Mouse (Mus musculus): Measurements from ENCODE around the gene Sec23b. TPM values are rescaled to one million over a fixed set of nuclear protein-coding genes. Genes with fewer than 3 reads are reported as not detected.
"Not testable (repeated sequence)": the region's sequence is repeated elsewhere in the genome, so short reads cannot be mapped to it uniquely, and the experiment has no call there.

Sec23b gene
- polyA plus RNA-seq, 1 experiment from 2014 or later = 78.7 TPM

- Histone ChIP-seq H3K27me3 (no peaks in the 10 kb centered on the region), H3K4me1 (peaks cover 2% of the 10 kb centered on the region; the same call in 1 of the 2 replicates), H3K36me3 (peaks cover 39% of the 10 kb centered on the region), H3K9ac (no peak overlapping the region), H3K4me3 (no peak overlapping the region), H3K4me2 (no peak overlapping the region), H3K9me3 (no peaks in the 10 kb centered on the region), H3K27ac (no peak overlapping the region)
- 79% methylated on average over 4 of the region's 4 CpGs for WGBS
- ATAC-seq (ENCODE audit: insufficient number of reproducible peaks, low FRiP score, low TSS enrichment, low read depth) = no peak
These were observed 8.5 kb upstream of the Sec23b start for GRCm38 (mm10) chr2:144547559-144547958.

GRCm38 (mm10) chr2:144550529-144550928 is 5.5 kb upstream of the Sec23b start, which contains the start of gene Rbbp9:
Rbbp9 (minus strand) TSS chr2:144550869.
- Histone ChIP-seq H3K27me3 (no peaks in the 10 kb centered on the region), H3K27ac (peak within 1 kb of the TSS; percentile 94), H3K4me2 (peak within 1 kb of the TSS; percentile 46), H3K4me3 (peak within 1 kb of the TSS; percentile 70), H3K36me3 (peaks cover 13% of the 10 kb centered on the region), H3K9me3 (no peaks in the 10 kb centered on the region), H3K9ac (peak within 1 kb of the TSS; percentile 70), H3K4me1 (peaks cover 5% of the 10 kb centered on the region)
- under 1% methylated on average over 17 of the region's 17 CpGs for WGBS
- peak; percentile 93 for ATAC-seq (ENCODE audit: insufficient number of reproducible peaks, low FRiP score, low TSS enrichment, low read depth)

GRCm38 (mm10) chr2:144553905-144554304 is 2.1 kb upstream of the Sec23b start:
- ATAC-seq (ENCODE audit: insufficient number of reproducible peaks, low FRiP score, low TSS enrichment, low read depth) = no peak
- 91% methylated on average over 3 of the region's 3 CpGs for WGBS

GRCm38 (mm10) chr2:144555286-144555819 is 676 bp upstream of the Sec23b start:
- peak overlapping the region; percentile 97 for H3K27ac ChIP-seq

More at GRCm38 (mm10) chr2:144553905-144554304, 2.1 kb upstream of the Sec23b start:
- Histone ChIP-seq H3K4me2 (no peak overlapping the region), H3K27me3 (no peaks in the 10 kb centered on the region), H3K9ac (no peak overlapping the region), H3K36me3 (peaks cover under 1% of the 10 kb centered on the region; the same call in 1 of the 2 replicates), H3K27ac (no peak overlapping the region), H3K9me3 (no peaks in the 10 kb centered on the region), H3K4me1 (peaks cover 17% of the 10 kb centered on the region), H3K4me3 (no peak overlapping the region)

GRCm38 (mm10) chr2:144588723-144589122 is 32.7 kb downstream of the Sec23b start:
- H3K4me2 ChIP-seq = no peak overlapping the region
- WGBS = 76% methylated on average over 4 of the region's 4 CpGs
- no peak overlapping the region for H3K9ac ChIP-seq
- no peak for ATAC-seq (ENCODE audit: insufficient number of reproducible peaks, low FRiP score, low TSS enrichment, low read depth)
- H3K9me3 ChIP-seq = no peaks in the 10 kb centered on the region
- H3K4me3 ChIP-seq = no peak overlapping the region
- no peak overlapping the region for H3K27ac ChIP-seq
- no peaks in the 10 kb centered on the region for H3K4me1 ChIP-seq
- no peaks in the 10 kb centered on the region for H3K27me3 ChIP-seq
- peaks cover 75% of the 10 kb centered on the region for H3K36me3 ChIP-seq

More at GRCm38 (mm10) chr2:144555286-144555819, 676 bp upstream of the Sec23b start:
- no peaks in the 10 kb centered on the region for H3K27me3 ChIP-seq
- no peaks in the 10 kb centered on the region for H3K9me3 ChIP-seq
- peaks cover 15% of the 10 kb centered on the region for H3K4me1 ChIP-seq
- ATAC-seq (ENCODE audit: insufficient number of reproducible peaks, low FRiP score, low TSS enrichment, low read depth) = no peak
- H3K9ac ChIP-seq = peak overlapping the region; percentile 44
- peak overlapping the region; percentile 89 for H3K4me3 ChIP-seq
- 2% methylated on average over 14 of the region's 14 CpGs for WGBS
- H3K4me2 ChIP-seq = peak overlapping the region; percentile 54
- H3K36me3 ChIP-seq = peaks cover 11% of the 10 kb centered on the region

- not testable (repeated sequence) for H3K9me3 ChIP-seq; H3K4me3 ChIP-seq; H3K4me2 ChIP-seq; H3K4me1 ChIP-seq; H3K9ac ChIP-seq; H3K27ac ChIP-seq; ATAC-seq (ENCODE audit: insufficient number of reproducible peaks, low FRiP score, low TSS enrichment, low read depth); H3K27me3 ChIP-seq
- H3K36me3 ChIP-seq = peaks cover 41% of the 10 kb centered on the region
- WGBS = 65% methylated on average over 8 of the region's 8 CpGs
These were observed 37.0 kb downstream of the Sec23b start for GRCm38 (mm10) chr2:144593036-144593435.

GRCm38 (mm10) chr2:144593951-144594651 is 38.1 kb downstream of the Sec23b start, which contains the start of gene Smim26:
Smim26 (plus strand) TSS chr2:144594054.
- peaks cover 3% of the 10 kb centered on the region; the same call in 1 of the 2 replicates for H3K4me1 ChIP-seq
- peaks cover 30% of the 10 kb centered on the region for H3K36me3 ChIP-seq
- H3K9me3 ChIP-seq = no peaks in the 10 kb centered on the region
- peak within 1 kb of the TSS; percentile 70 for H3K4me3 ChIP-seq
- H3K4me2 ChIP-seq = peak within 1 kb of the TSS; percentile 46
- 0 out of 2 replicates have a peak within 1 kb of the TSS, but pooled peaks have one; percentile 63 for H3K27ac ChIP-seq
- 1% methylated on average over 31 of the region's 31 CpGs for WGBS
- peak within 1 kb of the TSS; percentile 57 for H3K9ac ChIP-seq
- no peaks in the 10 kb centered on the region for H3K27me3 ChIP-seq
- peak; percentile 92 for ATAC-seq (ENCODE audit: insufficient number of reproducible peaks, low FRiP score, low TSS enrichment, low read depth)

- no peaks in the 10 kb centered on the region for H3K27me3 ChIP-seq
- H3K27ac ChIP-seq = no peak overlapping the region
- no peaks in the 10 kb centered on the region for H3K9me3 ChIP-seq
- H3K36me3 ChIP-seq = peaks cover 5% of the 10 kb centered on the region
- H3K9ac ChIP-seq = no peak overlapping the region
- WGBS = 77% methylated on average over 2 of the region's 2 CpGs
- ATAC-seq (ENCODE audit: insufficient number of reproducible peaks, low FRiP score, low TSS enrichment, low read depth) = no peak
- no peak overlapping the region for H3K4me2 ChIP-seq
- H3K4me3 ChIP-seq = no peak overlapping the region
- H3K4me1 ChIP-seq = peaks cover 7% of the 10 kb centered on the region; the same call in 1 of the 2 replicates
These were observed 42.0 kb downstream of the Sec23b start for GRCm38 (mm10) chr2:144598006-144598405.

- 2% methylated on average over 40 of the region's 50 CpGs for WGBS
- Histone ChIP-seq H3K4me1 (peaks cover 3% of the 10 kb centered on the region; the same call in 1 of the 2 replicates), H3K36me3 (peaks cover 5% of the 10 kb centered on the region), H3K27ac (no peak within 1 kb of the TSS), H3K27me3 (no peaks in the 10 kb centered on the region), H3K4me2 (peak within 1 kb of the TSS; percentile 64), H3K9me3 (no peaks in the 10 kb centered on the region), H3K9ac (peak within 1 kb of the TSS; percentile 57), H3K4me3 (peak within 1 kb of the TSS; percentile 65)
- ATAC-seq (ENCODE audit: insufficient number of reproducible peaks, low FRiP score, low TSS enrichment, low read depth) = peak; percentile 85
These were observed 44.0 kb downstream of the Sec23b start, which contains the start of gene Dtd1 for GRCm38 (mm10) chr2:144599831-144600687. Dtd1 (plus strand) TSS chr2:144599897.

- no peaks in the 10 kb centered on the region for H3K9me3 ChIP-seq
- H3K4me3 ChIP-seq = no peak overlapping the region
- no peak overlapping the region for H3K27ac ChIP-seq
- no peaks in the 10 kb centered on the region for H3K36me3 ChIP-seq
- no peak for ATAC-seq (ENCODE audit: insufficient number of reproducible peaks, low FRiP score, low TSS enrichment, low read depth)
- no peak overlapping the region for H3K4me2 ChIP-seq
- H3K9ac ChIP-seq = no peak overlapping the region
- H3K27me3 ChIP-seq = no peaks in the 10 kb centered on the region
- 89% methylated on average over 1 of the region's 1 CpGs for WGBS
- H3K4me1 ChIP-seq = peaks cover 3% of the 10 kb centered on the region; the same call in 1 of the 2 replicates
These were observed 45.5 kb downstream of the Sec23b start for GRCm38 (mm10) chr2:144601576-144601975.

- H3K9ac ChIP-seq = no peak overlapping the region
- H3K36me3 ChIP-seq = no peaks in the 10 kb centered on the region
- no peak overlapping the region for H3K4me3 ChIP-seq
- WGBS = 91% methylated on average over 6 of the region's 6 CpGs
- H3K4me1 ChIP-seq = no peaks in the 10 kb centered on the region
- no peaks in the 10 kb centered on the region for H3K27me3 ChIP-seq
- H3K9me3 ChIP-seq = no peaks in the 10 kb centered on the region
- no peak overlapping the region for H3K27ac ChIP-seq
- no peak overlapping the region for H3K4me2 ChIP-seq
- ATAC-seq (ENCODE audit: insufficient number of reproducible peaks, low FRiP score, low TSS enrichment, low read depth) = no peak
These were observed 57.9 kb downstream of the Sec23b start for GRCm38 (mm10) chr2:144613956-144614355.
